Mouse (Mus musculus): Measurements from ENCODE around the gene Dedd2. TPM values are rescaled to one million over a fixed set of nuclear protein-coding genes. Genes with fewer than 3 reads are reported as not detected.
A peak's percentile ranks its signal among the peaks of the same experiment; 100 is the strongest.

The Dedd2 gene
- polyA plus RNA-seq, 1 experiment: 29.6 TPM

- H3K27me3 ChIP-seq (ENCODE audit: control insufficient read depth, insufficient read depth, low read length): no peaks in the 10 kb centered on the region
- DNase-seq: peak in 1 of 2 experiments; percentile 53
- H3K27ac ChIP-seq (ENCODE audit: insufficient read depth, low read length): peak overlapping the region; percentile 60
- WGBS: under 1% methylated on average over 25 of the region's 25 CpGs
- peak overlapping the region; percentile 72 for H3K4me3 ChIP-seq (replicated peaks; ENCODE audit: insufficient read depth, low read depth, low read length)
- TF ChIP-seq CTCF (IDR thresholded peaks at IDR 0.05; ENCODE audit: borderline replicate concordance, insufficient read depth, low read depth, low read length): no peak
- TF ChIP-seq POLR2A (IDR thresholded peaks at IDR 0.05; ENCODE audit: borderline replicate concordance, insufficient read depth, low read length): peak; percentile 16; the same call in 1 of the 2 replicates
- peaks cover 17% of the 10 kb centered on the region; the same call in 1 of the 2 replicates for H3K4me1 ChIP-seq (ENCODE audit: control insufficient read depth, insufficient read depth, low read length)
Measured at GRCm38 (mm10) chr7:25248846-25249313, 28.5 kb upstream of the Dedd2 start.

- peak overlapping the region; percentile 39 for H3K4me3 ChIP-seq (replicated peaks; ENCODE audit: insufficient read depth, low read depth, low read length)
- H3K27ac ChIP-seq (ENCODE audit: insufficient read depth, low read length): peak overlapping the region; percentile 56; the same call in 1 of the 2 replicates
- 15% methylated on average over 18 of the region's 18 CpGs for whole genome bisulfite sequencing
- TF ChIP-seq POLR2A (IDR thresholded peaks at IDR 0.05; ENCODE audit: borderline replicate concordance, insufficient read depth, low read length): no peak
- TF ChIP-seq CTCF (IDR thresholded peaks at IDR 0.05; ENCODE audit: borderline replicate concordance, insufficient read depth, low read depth, low read length): no peak
- no peaks in the 10 kb centered on the region for H3K27me3 ChIP-seq (ENCODE audit: control insufficient read depth, insufficient read depth, low read length)
- DNase-seq: peak; percentile 55
- H3K4me1 ChIP-seq (ENCODE audit: control insufficient read depth, insufficient read depth, low read length): peaks cover 17% of the 10 kb centered on the region; the same call in 1 of the 2 replicates
Measured at GRCm38 (mm10) chr7:25248018-25248647, 27.7 kb upstream of the Dedd2 start.

- TF ChIP-seq POLR2A (IDR thresholded peaks at IDR 0.05; ENCODE audit: borderline replicate concordance, insufficient read depth, low read length) (no peak), CTCF (IDR thresholded peaks at IDR 0.05; ENCODE audit: borderline replicate concordance, insufficient read depth, low read depth, low read length) (no peak)
- Histone ChIP-seq H3K4me1 (ENCODE audit: control insufficient read depth, insufficient read depth, low read length) (peaks cover 17% of the 10 kb centered on the region; the same call in 1 of the 2 replicates), H3K27ac (ENCODE audit: insufficient read depth, low read length) (peak overlapping the region; percentile 47; the same call in 1 of the 2 replicates), H3K4me3 (replicated peaks; ENCODE audit: insufficient read depth, low read depth, low read length) (no peak overlapping the region), H3K27me3 (ENCODE audit: control insufficient read depth, insufficient read depth, low read length) (no peaks in the 10 kb centered on the region)
- WGBS: 34% methylated on average over 3 of the region's 3 CpGs
- no peak for DNase-seq
Measured at GRCm38 (mm10) chr7:25247498-25247897, 27.1 kb upstream of the Dedd2 start.

GRCm38 (mm10) chr7:25246759-25247137 lies 26.3 kb upstream of the Dedd2 start:
- Histone ChIP-seq H3K4me1 (ENCODE audit: control insufficient read depth, insufficient read depth, low read length) (peaks cover 13% of the 10 kb centered on the region; the same call in 1 of the 2 replicates), H3K27me3 (ENCODE audit: control insufficient read depth, insufficient read depth, low read length) (no peaks in the 10 kb centered on the region), H3K27ac (ENCODE audit: insufficient read depth, low read length) (no peak overlapping the region), H3K4me3 (replicated peaks; ENCODE audit: insufficient read depth, low read depth, low read length) (no peak overlapping the region)
- DNase-seq: no peak
- TF ChIP-seq CTCF (IDR thresholded peaks at IDR 0.05; ENCODE audit: borderline replicate concordance, insufficient read depth, low read depth, low read length) (no peak), POLR2A (IDR thresholded peaks at IDR 0.05; ENCODE audit: borderline replicate concordance, insufficient read depth, low read length) (no peak)
- 33% methylated on average over 4 of the region's 4 CpGs for WGBS

- 32% methylated on average over 20 of the region's 20 CpGs for WGBS
- peaks cover 13% of the 10 kb centered on the region; the same call in 1 of the 2 replicates for H3K4me1 ChIP-seq (ENCODE audit: control insufficient read depth, insufficient read depth, low read length)
- DNase-seq: peak; percentile 53 to 63
- no peak overlapping the region for H3K4me3 ChIP-seq (replicated peaks; ENCODE audit: insufficient read depth, low read depth, low read length)
- H3K27ac ChIP-seq (ENCODE audit: insufficient read depth, low read length): no peak overlapping the region
- H3K27me3 ChIP-seq (ENCODE audit: control insufficient read depth, insufficient read depth, low read length): no peaks in the 10 kb centered on the region
- no peak for TF ChIP-seq POLR2A (IDR thresholded peaks at IDR 0.05; ENCODE audit: borderline replicate concordance, insufficient read depth, low read length)
- TF ChIP-seq CTCF (IDR thresholded peaks at IDR 0.05; ENCODE audit: borderline replicate concordance, insufficient read depth, low read depth, low read length): no peak
Measured at GRCm38 (mm10) chr7:25246079-25246758, 25.8 kb upstream of the Dedd2 start.

GRCm38 (mm10) chr7:25244562-25245369 lies 24.4 kb upstream of the Dedd2 start:
- Histone ChIP-seq H3K4me3 (replicated peaks; ENCODE audit: insufficient read depth, low read depth, low read length) (no peak overlapping the region), H3K4me1 (ENCODE audit: control insufficient read depth, insufficient read depth, low read length) (peaks cover 15% of the 10 kb centered on the region; the same call in 1 of the 2 replicates), H3K27me3 (ENCODE audit: control insufficient read depth, insufficient read depth, low read length) (no peaks in the 10 kb centered on the region), H3K27ac (ENCODE audit: insufficient read depth, low read length) (no peak overlapping the region)
- TF ChIP-seq POLR2A (IDR thresholded peaks at IDR 0.05; ENCODE audit: borderline replicate concordance, insufficient read depth, low read length): no peak
- no peak for TF ChIP-seq CTCF (IDR thresholded peaks at IDR 0.05; ENCODE audit: borderline replicate concordance, insufficient read depth, low read depth, low read length)
- DNase-seq: no peak
- 88% methylated on average over 30 of the region's 30 CpGs for WGBS

- Histone ChIP-seq H3K27ac (ENCODE audit: insufficient read depth, low read length) (no peak overlapping the region), H3K4me1 (ENCODE audit: control insufficient read depth, insufficient read depth, low read length) (peaks cover 12% of the 10 kb centered on the region; the same call in 1 of the 2 replicates), H3K27me3 (ENCODE audit: control insufficient read depth, insufficient read depth, low read length) (no peaks in the 10 kb centered on the region), H3K4me3 (replicated peaks; ENCODE audit: insufficient read depth, low read depth, low read length) (no peak overlapping the region)
- no peak for DNase-seq
- 93% methylated on average over 4 of the region's 4 CpGs for WGBS
- no peak for TF ChIP-seq CTCF (IDR thresholded peaks at IDR 0.05; ENCODE audit: borderline replicate concordance, insufficient read depth, low read depth, low read length)
- no peak for TF ChIP-seq POLR2A (IDR thresholded peaks at IDR 0.05; ENCODE audit: borderline replicate concordance, insufficient read depth, low read length)
Measured at GRCm38 (mm10) chr7:25243361-25243760, 22.9 kb upstream of the Dedd2 start.

Measured in cerebellum, adult 2 months (tissue).